Mouse (Mus musculus) embryo, embryonic 10 days (tissue): Measurements from ENCODE around the gene Gm44502.
"Not testable (repeated sequence)": the region's sequence is repeated elsewhere in the genome, so short reads cannot be mapped to it uniquely, and the experiment has no call there.

Source experiments
- DNase-seq: peaks from one replicate; pipeline ENCODE4 v3.0.0-alpha.2; 2015; ENCODE audit warnings: low spot score

The Gm44502 gene

DNA sequence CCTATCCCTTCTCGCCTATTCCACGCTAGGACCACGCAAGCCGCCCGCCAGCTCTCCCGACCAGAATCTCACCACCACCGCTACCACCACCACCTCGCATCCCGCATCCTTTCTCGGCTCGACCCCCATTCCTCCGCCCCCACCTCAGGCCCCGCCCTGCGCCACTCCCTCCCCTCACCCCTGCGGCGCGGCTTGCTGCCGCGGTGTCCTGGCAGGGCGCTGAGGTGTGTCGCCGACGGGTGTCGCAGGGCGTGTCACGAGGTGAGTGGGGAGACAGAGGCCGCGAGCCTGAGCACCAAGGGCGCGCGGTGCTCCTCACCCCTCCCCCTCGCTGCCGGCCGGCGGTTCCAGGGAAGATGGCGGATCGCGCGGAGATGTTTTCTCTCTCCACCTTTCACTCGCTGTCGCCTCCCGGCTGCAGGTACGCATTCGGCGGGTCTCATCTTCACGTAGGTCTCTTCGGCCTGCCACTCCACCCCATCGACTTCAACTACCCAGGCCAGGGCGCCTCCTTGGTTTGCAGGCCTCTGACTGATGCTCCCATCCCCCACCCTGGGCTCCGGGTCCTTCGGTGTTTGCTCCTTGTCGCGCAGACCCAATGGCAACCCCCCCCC lies 24.5 kb upstream of the Gm44502 start, which contains the start of gene Mapk8ip2:
Gene Mapk8ip2 (plus strand): TSS at position 49 of the 614 bp plus-strand sequence.
- DNase-seq, result peak; percentile 51

DNA sequence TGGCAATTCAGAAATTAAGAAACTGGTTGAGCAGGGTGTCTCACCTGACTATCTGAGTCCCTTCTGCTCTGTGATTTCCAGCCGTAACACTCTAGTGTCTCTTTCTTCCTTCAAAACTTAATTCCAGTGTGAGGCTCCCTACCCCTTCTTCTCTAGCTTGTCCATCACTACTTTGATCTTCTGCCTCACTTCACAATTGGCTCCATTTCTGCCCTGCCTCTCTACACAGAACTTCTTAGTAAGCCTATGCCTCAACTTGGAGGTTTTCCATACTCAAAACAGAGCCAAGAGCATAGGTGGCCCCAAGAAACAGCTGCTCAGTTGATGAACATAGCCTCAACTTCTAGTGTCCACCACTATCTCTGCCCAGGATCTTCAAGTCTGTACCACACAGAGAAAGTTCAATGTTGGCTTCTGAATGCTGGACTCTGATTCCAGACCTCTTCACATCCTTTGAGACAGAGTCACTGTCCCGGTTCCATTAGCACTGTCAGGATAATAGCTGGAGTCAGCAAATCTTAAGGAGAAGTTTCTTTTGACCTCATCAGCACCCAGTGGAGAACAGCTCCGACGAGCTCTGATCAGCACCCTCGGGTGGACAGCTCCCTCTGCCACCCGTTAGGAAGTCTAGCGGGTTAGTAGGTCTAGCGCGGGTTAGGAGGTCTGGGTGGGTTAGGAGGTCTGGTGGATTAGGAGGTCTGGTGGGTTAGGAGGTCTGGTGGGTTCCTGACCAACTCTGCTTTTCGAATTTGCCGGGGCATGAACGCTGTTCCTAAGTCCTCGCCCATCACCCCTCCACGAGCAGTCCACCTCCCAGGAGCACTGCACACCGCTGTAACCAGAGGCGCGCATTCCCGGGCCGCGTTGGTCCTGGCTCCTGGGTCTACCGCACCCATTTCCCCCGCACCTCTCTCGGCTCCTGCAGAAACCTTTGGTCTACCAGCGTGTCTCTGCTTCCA lies 23.7 kb upstream of the Gm44502 start:
- peak; percentile 82 for DNase-seq

DNA sequence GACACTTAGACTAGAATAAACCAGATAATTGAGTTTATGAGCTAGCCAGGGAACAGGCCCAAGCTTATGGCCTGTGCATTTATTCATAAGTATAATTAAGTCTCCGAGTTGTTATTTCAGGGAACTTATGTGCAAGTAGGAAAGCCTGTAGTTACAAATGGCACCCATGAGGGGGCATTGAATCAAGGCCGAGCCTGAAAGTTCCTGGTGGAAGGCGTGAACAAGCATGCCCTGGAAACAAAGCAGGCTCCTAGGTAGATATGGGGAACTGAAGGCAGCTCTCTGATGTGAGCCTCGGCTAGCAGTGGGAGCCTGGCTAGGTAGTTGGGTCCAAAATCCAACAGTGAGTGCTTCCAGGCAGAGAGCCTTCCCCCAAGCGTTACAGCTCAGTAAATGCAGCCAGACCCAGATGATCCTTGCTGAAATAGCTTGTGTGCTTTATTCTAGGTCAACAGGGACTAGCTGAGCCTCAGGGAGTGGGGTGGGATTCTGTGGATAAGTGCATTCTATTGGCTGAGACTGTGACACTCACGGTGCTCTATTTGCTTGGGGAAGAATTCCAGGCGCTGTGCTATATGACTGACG lies 13.1 kb upstream of the Gm44502 start:
- DNase-seq, result no peak

DNA sequence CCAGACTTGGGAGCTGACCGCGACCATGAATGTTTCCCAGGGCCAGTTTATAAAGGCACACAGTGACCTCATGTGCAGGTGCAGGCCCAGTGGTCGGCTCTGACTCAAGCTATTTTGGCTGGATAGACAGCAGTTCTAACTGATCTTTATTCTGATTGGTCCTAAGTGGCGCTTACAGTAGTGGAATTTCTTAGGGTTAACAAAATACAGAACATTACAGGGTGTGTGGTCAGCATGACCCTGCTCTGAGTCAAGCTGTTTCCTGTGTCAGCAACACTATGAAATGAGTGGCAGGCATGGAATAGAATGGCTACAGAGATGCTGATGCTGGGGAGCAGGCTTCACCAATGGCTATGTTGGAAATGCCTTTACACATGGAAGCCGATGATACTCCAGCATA lies 6.4 kb upstream of the Gm44502 start:
- no peak for DNase-seq

DNA sequence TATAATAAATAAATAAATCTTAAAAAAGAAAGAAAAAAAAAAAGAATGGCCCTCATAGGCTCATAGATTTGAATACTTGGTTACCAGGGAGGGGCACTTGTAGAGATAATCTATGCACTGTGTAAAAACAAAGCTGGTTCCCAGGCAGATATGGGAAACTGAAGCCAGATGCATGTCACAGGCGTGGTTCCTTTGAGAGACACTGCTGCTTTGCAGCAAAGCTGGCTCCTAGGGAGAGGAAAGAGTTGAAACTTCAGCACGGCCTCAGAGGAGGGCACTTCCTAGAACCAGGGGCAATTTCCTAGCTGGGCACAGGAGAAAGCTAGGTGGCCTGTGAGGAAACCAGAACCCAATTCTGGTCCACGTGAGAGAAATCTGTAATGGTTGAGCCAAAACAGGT lies 4.6 kb upstream of the Gm44502 start:
- no peak for DNase-seq

DNA sequence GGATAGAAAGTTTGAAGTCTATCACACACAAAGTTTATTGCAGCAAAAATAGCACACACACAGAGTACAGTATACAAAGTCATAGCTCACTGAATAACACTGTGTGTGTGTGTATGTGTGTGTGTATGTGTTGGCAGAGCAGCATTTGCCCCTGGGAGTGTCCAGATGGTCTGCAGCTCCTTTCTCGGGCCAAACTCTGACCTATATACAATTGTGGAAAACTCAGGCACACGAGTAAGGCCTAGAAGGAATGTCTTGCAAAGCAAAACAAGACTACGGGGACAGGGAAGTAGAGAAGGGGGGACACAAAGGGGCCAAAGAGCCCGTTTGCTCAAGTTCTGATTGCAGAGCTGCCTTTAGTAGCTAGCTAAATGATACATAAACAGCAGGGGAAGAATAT lies 3.5 kb upstream of the Gm44502 start:
- no peak for DNase-seq

DNA sequence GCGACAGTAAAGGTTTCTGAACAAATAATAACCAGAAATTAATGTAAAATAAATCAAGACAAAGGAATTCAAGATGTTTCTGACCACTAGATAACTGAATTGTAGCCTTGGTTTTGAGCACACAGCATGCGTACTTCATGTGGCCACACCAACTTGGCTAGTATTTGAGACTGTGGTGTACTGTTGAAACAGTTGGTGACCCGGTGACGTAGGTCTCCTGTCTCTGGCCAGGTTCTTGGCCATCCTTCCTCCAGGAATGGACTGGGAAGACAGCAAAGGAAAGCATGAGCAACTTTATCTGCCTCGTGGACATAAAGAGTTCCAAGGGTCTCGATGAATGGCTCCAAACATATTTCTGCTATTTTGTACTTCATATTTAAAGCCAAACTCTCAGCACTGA lies 2.3 kb upstream of the Gm44502 start:
- no peak for DNase-seq

DNA sequence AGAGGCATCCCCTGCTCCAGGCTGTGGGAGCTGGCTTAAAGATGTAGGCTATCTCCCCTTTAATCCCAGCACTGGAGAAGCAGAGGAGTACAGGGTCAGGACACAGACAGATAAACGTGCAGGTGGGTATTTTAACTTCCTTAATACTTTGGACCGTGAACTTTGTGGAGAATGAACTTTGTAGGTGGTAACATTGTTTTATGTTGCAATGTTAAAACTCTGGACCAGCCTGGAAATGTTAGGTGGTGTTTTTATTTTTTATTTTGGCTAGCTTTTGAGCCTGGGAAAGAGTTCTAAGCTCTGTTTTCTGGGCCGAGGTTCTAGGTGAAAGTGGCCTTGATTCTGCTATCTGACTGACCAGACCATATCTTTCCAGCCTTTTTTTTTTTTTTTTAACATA lies 1.8 kb upstream of the Gm44502 start:
- no peak for DNase-seq

DNA sequence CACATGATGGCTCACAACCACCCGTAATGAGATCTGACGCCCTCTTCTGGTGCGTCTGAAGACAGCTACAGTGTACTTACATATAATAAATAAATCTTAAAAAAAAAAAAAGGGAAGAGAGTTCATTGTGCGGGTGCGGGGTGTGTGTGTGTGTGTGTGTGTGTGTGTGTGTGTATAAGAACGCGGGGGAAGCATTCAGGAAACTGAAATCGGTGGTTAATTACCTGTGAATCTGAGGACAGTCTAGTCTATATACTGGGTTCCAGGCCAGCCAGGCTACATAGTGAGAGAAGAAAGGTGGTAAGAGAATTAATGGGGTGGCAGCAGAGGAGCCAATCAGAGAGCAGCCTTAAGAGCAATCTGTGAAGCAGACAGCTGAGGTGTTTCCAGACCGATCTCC lies 1.3 kb upstream of the Gm44502 start:
- DNase-seq, result not testable (repeated sequence)

DNA sequence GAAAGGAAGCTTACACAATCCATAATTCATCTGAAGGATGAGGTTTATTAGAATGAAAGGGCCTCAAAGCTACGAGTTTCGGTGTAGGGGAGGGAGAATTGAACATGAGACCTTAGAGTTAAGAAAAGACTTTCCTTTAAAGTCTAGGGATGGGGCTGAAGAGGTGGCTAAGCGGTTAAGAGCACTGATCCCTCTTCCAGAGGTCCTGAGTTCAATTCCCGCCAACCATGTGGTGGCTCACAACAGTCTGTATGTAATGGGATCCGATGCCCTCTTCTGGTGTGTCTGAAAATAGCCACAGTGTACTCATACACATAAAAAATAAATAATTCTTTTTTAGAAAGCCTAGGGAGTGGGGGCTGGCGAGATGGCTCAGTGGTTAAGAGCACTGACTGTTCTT lies 845 bp upstream of the Gm44502 start:
- peak; percentile 11 for DNase-seq

DNA sequence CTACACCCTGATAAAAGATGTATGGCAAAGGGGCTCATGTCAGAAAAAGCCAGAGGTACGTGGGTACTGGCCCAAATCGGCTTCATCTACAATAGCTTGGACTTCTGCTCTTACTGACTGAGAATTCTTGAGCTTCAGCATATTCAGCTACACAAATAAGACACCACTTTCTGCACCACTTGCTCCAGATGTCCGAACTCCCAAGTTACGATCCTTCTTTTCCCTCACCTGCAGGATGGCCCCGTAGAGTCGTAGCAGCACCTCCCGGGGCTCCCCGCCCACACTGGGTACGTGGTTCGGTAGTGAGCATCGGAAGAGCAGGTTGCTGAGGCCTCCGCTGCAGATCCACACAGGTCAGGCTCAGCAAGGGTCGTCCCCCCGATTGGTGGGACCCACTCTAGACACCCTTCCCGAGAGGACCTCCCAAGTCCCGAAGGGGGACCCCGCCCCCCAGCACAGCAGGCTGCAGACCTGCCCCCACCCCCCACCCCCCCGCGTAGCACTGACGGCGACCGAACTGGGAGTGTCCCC lies 610 bp downstream of the Gm44502 start:
- DNase-seq, result no peak

DNA sequence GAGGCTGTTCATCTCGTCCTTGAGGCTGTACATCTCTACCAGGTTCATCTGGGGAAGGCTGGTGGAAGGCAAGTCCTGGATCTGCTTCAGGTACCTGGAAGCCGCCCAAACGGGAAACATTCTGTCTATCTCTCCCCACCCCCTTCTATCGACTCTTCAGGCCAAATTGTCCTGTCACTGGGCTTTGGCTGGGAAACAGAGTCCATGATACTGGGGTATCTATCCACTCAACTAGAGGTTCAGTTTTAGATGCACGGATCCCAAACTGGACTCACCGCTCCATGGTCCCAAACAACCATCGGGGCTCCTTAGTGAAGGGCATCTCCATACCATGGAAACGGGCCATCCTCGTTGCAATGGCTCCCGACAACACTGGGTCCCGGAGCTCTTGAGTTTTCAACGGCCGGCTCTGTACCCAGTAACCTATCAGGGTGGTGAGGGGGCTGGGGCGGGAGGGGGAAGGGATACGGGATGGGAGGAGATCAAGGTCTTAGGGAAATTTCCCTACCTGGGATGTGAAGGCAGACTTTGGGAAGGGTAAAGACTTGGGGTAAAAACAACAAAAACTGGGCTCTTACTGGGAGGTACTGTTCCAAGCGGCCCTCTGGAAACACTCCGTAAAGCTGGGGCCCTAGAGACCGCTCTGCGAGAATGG lies 1.2 kb downstream of the Gm44502 start:
- no peak for DNase-seq

DNA sequence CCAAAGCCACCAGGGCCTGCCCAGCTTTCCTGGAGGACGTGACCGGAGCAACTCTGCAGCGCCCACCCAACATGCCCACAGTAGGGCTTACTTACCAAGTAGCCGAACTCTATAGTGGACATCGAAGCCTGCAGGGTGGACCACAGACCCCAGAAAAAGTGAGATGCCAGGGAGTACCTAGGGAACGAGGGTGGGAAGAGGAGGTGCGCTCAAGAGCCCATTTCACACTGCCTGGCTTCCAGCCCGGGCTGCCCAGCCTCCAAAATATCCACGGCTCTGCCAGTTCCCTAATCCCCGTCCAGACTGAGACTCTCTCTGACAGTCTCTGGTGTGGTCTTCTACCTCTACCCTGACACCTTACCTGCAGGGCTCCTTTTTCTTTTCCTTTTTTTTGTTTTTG lies 2.8 kb downstream of the Gm44502 start:
- DNase-seq, result no peak

DNA sequence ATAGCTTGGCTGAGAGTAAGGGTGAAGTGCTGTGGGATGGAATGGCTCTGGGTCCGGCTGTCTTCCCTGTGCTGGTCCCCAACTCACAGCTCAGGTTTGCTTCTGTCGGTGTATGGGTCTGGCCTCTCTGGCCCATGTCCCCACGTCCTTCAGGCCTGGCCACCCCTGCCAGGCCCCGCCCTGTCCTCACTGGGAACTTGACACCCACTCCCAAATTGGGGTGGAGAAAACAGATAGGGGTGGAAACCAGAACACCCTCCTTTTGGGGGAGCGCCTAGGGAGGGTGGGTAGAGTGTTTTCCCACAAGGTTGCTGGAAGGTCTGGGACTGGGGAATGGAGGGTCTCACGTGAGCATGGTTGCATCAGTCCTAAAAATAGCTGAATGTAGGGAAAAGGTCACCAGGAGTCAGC lies 3.8 kb downstream of the Gm44502 start, which contains the start of gene Cpt1b:
Gene Cpt1b (minus strand): TSS at position 153 of the 411 bp plus-strand sequence.
- no peak for DNase-seq

DNA sequence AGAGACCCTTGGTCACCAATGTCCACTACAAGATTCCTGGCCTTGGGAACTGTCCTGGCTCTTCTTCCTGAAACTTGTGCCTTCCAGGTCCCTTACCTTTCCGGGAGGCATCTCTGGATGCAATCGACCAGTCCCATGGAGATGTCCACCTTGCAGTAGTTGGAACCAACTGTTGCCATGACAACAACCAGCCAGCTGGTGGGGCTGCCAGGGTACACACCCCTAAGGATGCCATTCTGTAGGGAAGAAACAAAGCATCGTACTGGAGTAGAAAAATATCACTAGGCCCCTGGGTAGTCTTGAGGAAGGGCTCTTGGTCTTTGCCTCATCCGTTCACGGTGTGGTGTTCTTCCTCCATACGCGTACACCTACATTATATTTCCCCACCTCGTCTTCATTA lies 4.9 kb downstream of the Gm44502 start:
- no peak for DNase-seq

DNA sequence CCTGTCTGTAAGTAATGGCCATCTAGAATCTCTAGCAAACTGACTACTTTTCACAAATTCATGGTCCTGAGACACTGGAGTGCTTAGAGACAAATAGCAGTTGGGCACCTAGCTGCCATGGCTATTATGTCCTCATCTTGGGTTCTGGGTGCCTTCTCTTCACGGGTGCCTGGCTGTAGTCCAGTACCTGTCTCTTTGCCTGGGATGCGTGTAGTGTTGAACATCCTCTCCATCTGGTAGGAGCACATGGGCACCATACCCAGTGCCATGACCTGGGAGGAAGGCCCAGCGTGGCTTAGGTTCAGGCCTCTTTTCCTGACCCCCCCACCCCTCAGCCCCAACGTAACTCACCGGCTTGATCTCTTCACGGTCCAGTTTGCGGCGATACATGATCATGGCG lies 7.6 kb downstream of the Gm44502 start:
- no peak for DNase-seq

DNA sequence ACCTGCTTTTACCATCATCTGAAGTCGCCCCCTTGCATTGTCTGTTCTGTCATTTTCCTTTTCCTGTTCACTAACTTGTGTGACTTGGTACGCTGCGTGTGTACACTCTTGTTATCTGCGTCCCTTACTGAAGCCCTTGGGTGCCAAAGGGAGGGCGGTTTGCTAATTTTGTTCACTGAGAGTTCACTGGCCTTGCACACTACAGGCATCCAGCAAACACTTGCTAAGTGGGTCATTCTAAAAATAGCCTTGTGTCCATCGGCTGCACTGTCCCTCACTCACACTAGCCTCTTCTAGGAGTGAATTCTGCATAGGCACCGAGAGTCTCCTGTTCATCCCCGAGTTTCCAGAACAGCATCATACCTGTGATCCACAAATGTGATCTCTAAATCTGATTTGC lies 14.2 kb downstream of the Gm44502 start:
- DNase-seq, result no peak

DNA sequence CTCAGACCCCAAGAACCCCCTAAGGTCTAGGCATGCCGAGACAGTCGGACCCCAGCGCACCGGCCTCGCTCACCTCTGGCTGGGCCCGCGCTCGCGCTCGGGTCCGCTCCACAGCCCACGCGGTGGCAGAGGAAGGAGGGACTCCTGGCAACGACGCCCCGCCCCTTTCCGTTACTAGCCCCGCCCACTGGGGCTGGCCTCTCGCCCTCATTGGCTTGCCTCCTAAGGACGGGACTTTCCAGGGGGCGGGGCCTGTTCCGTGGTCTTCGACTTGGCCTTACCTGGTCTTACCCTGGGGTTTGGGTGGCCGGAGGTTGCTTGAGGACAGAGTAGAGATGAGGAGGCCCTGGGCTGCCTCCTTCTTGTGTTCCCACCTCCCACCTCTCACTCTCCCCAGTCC lies 19.4 kb downstream of the Gm44502 start, which contains the start of gene Syce3:
Gene Syce3 (minus strand): TSS at position 386 of the 400 bp plus-strand sequence.
- no peak for DNase-seq

DNA sequence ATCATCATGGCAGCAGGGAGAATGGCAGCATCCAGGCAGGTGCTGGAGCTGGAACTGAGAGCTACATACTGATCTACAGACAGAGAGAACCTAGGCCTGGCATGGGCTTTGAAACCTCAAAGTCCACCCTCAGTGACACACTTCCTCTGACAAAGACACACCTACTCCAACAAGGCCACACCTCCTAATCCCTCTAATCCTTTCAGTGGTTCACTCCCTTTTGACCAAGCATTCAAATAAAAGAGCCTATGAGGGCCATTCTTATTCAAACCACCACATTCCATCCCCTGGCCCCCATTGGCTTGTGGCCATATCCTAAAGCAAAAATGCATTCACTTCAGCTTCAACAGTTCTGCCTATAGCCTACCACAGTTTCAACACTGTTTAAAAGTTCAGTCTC lies 22.8 kb downstream of the Gm44502 start:
- no peak for DNase-seq

DNA sequence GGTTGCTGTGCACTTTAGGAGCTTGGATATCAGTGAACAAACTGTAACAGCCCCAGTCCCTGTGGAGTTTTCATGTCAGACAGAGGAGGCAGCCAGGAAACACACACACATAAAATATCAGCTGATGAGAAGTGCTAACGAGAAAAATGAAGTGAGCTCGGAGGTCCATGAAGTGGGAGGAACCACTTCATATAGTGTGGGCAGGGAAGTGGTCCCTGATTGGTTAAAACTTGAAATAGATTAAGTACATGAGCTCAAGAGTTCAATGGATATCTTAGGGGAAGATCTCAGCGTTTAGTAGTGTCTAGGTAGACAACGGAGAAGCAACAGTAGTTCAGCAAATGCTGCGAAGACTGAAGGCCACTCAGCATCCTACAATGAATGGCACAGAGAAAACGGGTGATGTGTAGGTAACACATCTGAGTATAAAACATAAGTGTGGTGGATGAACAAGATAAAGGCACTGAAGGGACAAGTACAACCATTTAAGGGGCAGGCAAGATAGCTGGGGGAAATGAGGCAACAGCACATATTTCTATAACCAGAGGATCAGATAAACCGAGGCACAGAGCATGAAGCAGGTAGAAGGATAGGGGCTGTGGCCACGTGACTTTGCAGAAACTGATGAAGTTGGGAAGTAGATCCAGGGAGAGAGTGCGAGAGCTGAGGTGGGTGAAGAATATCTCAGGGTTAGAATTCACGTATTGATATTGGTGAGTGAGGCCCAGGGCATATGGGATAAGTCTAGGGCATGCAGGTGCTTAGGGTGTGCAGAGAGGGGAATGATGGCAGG lies 24.5 kb downstream of the Gm44502 start:
- no peak for DNase-seq

DNA sequence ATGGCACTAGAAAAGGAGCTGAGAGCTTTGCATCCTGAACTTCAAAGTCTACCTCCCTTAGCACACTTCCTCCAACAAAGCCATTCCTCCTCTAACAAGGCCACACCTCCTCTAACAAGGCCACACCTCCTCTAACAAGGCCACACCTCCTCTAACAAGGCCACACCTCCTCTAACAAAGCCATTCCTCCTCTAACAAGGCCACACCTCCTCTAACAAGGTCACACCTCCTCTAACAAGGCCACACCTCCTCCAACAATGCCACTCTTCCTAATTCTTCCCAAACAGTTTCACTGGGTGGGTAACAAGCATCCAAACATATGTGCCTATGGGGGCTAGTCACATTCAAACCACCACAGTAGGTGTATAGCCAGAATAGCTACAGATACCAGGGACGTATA lies 27.0 kb downstream of the Gm44502 start:
- no peak for DNase-seq
